Mouse (Mus musculus) heart, adult 2 months (tissue): ENCODE data around the gene Schip1. TPM values are rescaled to one million over a fixed set of nuclear protein-coding genes. Genes with fewer than 3 reads are reported as not detected.

Source experiments
- DNase-seq, 2 experiments: peaks; one replicate each; pipeline ENCODE4 v3.0.0; 2021
- H3K27ac ChIP-seq: fragments of 200-600 bp; 2 replicates; pipeline ENCODE4 v1.8.1; 2022
- H3K27me3 ChIP-seq: fragments of 200-500 bp; 2 replicates; pipeline ENCODE4 v1.6.1; 2012; ENCODE audit warnings: mild to moderate bottlenecking, low read length, inconsistent platforms, mixed read lengths; ENCODE audit not compliant: control insufficient read depth, insufficient read depth
- H3K36me3 ChIP-seq: fragments of 200-500 bp; 2 replicates; pipeline ENCODE4 v1.6.1; 2012; ENCODE audit warnings: low read length, inconsistent platforms; ENCODE audit not compliant: control insufficient read depth, insufficient read depth
- H3K4me1 ChIP-seq: fragments of 200-500 bp; 2 replicates; pipeline ENCODE4 v1.6.1; 2011; ENCODE audit warnings: low read length; ENCODE audit not compliant: control insufficient read depth, insufficient read depth
- H3K4me3 ChIP-seq: fragments of 200-600 bp; 2 replicates; pipeline ENCODE4 v1.8.1; 2022
- H3K79me2 ChIP-seq: fragments of 200-500 bp; replicated peaks from 2 replicates; pipeline ENCODE4 v1.6.1; 2012; ENCODE audit warnings: mild to moderate bottlenecking, inconsistent platforms, low read length, moderate library complexity, mixed read lengths; ENCODE audit not compliant: control insufficient read depth, insufficient read depth
- H3K9ac ChIP-seq: fragments of 200-500 bp; 2 replicates; pipeline ENCODE4 v1.6.1; 2012; ENCODE audit warnings: low read depth, mild to moderate bottlenecking, control low read depth, inconsistent platforms, low read length, mixed read lengths
- CTCF ChIP-seq: fragments of 200-600 bp; IDR thresholded peaks from 2 replicates; pipeline ENCODE4 v1.8.1; 2022; ENCODE audit warnings: antibody characterized with exemption, mild to moderate bottlenecking, moderate library complexity
- EP300 ChIP-seq: fragments of 200-500 bp; IDR thresholded peaks from 2 replicates; pipeline ENCODE4 v1.6.1; 2011; ENCODE audit warnings: low read depth, low read length, control low read depth; ENCODE audit not compliant: insufficient read depth
- POLR2A ChIP-seq: fragments of 200-500 bp; IDR thresholded peaks from 2 replicates; pipeline ENCODE4 v1.6.1; 2011; ENCODE audit warnings: mild to moderate bottlenecking, low read depth, low read length, control low read depth; ENCODE audit not compliant: insufficient read depth
- WGBS: fragments of 180-500 bp; shearing (Covaris S2); methylation state at CpG from one replicate; pipeline ENCODE4 v1.1.7; 2018; 5-methylcytosine and 5-hydroxymethylcytosine counted together
- intact Hi-C: fragments of 180-260 bp; cut with DNase I; formaldehyde crosslinking; loops from one replicate; pipeline ENCODE4 v1.15.1; 2025
- polyA plus RNA-seq: library from polyadenylated mRNA; depleted of rRNA; stranded (reverse); fragments of >200 nt; gene quantifications from 2 replicates; pipeline ENCODE4 v1.2.3, GENCODE M21; 2012
- total RNA-seq, 2 experiments: library from RNA; stranded (reverse); gene quantifications; 2 replicates each; pipeline ENCODE4 v1.2.3; 2021

Schip1 gene
- total and polyA plus RNA-seq, 3 experiments, result 44.3 to 181 (median 163) TPM

- Histone ChIP-seq H3K9ac (no peak overlapping the region), H3K79me2 (peaks cover 2% of the 10 kb centered on the region), H3K27me3 (no peaks in the 10 kb centered on the region), H3K27ac (peak overlapping the region; percentile 75; the same call in 1 of the 2 replicates), H3K4me3 (no peak overlapping the region), H3K4me1 (peaks cover 10% of the 10 kb centered on the region), H3K36me3 (peaks cover 31% of the 10 kb centered on the region)
- intact Hi-C loops, result loop anchor here (5.0 kb wide), 1 partner anchor 43 kb away; no protein-coding TSS in a partner anchor
- no peak for DNase-seq
- WGBS, result 84% methylated on average over 10 of the region's 10 CpGs
- TF ChIP-seq CTCF (no peak), POLR2A (no peak), EP300 (no peak)
Measured at GRCm38 (mm10) chr3:68604962-68605361, 540.4 kb downstream of the Schip1 start.

DNA sequence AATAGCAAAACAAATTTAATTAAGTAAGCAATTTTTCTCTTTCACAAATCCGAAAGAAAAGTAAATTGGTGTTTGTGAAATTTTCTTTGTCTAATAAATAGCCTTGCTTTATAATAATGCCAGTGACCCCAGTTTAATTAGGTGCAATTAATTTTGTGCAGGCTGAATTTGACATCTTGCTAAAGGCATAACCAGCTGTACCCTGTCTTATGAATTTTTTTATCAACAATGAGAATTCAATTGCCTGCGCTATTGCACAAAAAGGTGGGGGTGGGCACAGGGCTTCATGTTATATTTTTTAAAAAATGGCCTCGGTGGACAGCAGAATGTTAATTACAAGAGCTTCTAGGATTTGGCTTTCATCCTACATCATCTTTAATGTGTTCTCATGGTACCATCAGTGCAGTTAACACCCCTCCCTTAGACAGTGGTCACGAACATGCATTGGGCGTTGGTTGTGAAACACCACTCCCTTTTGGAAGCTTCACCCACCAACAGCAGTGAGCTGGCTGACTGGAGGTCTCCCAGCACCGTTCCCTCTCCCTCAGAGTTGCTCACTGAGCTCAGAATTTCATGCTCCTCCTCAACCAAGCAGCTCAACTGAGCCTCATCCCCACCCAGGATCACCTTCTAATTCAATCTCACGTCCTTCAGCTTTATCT lies 541.5 kb downstream of the Schip1 start:
- Histone ChIP-seq H3K4me3 (no peak overlapping the region), H3K9ac (no peak overlapping the region), H3K27ac (no peak overlapping the region), H3K27me3 (no peaks in the 10 kb centered on the region), H3K4me1 (peaks cover 12% of the 10 kb centered on the region), H3K79me2 (peaks cover 2% of the 10 kb centered on the region), H3K36me3 (peaks cover 29% of the 10 kb centered on the region)
- 79% methylated on average over 7 of the region's 7 CpGs for WGBS
- intact Hi-C loops, result loop anchor here (5.0 kb wide), 1 partner anchor 44 kb away; no protein-coding TSS in a partner anchor
- DNase-seq, result no peak
- no peak for TF ChIP-seq EP300
- no peak for TF ChIP-seq CTCF
- no peak for TF ChIP-seq POLR2A

DNA sequence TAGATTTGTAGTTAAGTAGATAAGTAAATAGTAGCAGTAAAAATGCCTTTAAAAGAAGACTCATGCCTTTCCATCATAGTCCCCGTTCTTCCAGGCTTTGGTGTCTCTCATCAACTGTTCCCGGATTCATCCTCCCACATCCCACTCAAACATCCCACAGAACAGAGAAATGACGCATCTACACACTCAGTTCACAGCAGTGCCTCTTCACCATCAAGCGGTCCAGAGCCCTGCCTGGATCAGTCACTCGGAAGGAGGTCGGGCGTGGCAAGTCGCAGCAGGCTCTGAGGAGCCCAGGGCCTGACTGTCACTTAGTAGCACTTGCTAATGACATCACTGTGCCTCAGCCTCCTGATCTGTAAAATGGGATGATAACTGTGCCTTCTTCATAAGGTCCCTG lies 542.1 kb downstream of the Schip1 start:
- Histone ChIP-seq H3K27ac (no peak overlapping the region), H3K4me1 (peaks cover 12% of the 10 kb centered on the region), H3K79me2 (peaks cover 2% of the 10 kb centered on the region), H3K4me3 (no peak overlapping the region), H3K36me3 (peaks cover 27% of the 10 kb centered on the region), H3K9ac (no peak overlapping the region), H3K27me3 (no peaks in the 10 kb centered on the region)
- WGBS, result 94% methylated on average over 8 of the region's 8 CpGs
- TF ChIP-seq POLR2A, result no peak
- no peak for TF ChIP-seq CTCF
- TF ChIP-seq EP300, result no peak
- DNase-seq, result no peak
- intact Hi-C loops, result loop anchor here (5.0 kb wide), 1 partner anchor 44 kb away; no protein-coding TSS in a partner anchor

DNA sequence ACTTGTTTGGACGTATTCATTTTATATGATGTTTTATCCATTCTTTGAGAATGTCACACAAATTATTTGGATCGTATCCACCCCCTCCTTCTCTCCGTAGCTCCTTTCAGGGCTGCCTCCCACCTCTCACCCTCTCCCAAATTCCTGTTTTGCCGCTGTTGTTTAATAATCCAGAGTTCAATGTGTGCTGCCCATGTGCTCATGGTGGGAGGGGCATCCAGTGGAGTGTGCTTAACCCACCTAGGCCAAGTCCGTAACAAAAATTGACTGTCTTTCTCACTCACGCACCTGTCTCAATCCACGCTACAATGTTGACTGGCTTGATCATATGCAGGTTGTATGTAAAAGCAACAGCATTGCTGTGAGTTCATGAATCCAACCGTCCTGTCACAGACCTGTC lies 542.7 kb downstream of the Schip1 start:
- intact Hi-C loops, result loop anchor here (5.0 kb wide), 1 partner anchor 45 kb away; no protein-coding TSS in a partner anchor

GRCm38 (mm10) chr3:68608848-68609497 lies 544.4 kb downstream of the Schip1 start:
- Histone ChIP-seq H3K4me3 (no peak overlapping the region), H3K9ac (no peak overlapping the region), H3K4me1 (peaks cover 7% of the 10 kb centered on the region; the same call in 1 of the 2 replicates), H3K36me3 (peaks cover 9% of the 10 kb centered on the region), H3K79me2 (peaks cover 2% of the 10 kb centered on the region), H3K27ac (peak overlapping the region; percentile 43), H3K27me3 (no peaks in the 10 kb centered on the region)
- WGBS, result 67% methylated on average over 19 of the region's 19 CpGs
- intact Hi-C loops, result loop anchor here (5.0 kb wide), 1 partner anchor 47 kb away; no protein-coding TSS in a partner anchor
- DNase-seq, result peak in 1 of 2 experiments; percentile 41
- TF ChIP-seq EP300, result no peak
- no peak for TF ChIP-seq POLR2A

More for the DNA sequence above, 542.7 kb downstream of the Schip1 start:
- Histone ChIP-seq H3K4me1 (peaks cover 12% of the 10 kb centered on the region), H3K27ac (no peak overlapping the region), H3K9ac (no peak overlapping the region), H3K27me3 (no peaks in the 10 kb centered on the region), H3K4me3 (no peak overlapping the region), H3K79me2 (peaks cover 2% of the 10 kb centered on the region), H3K36me3 (peaks cover 21% of the 10 kb centered on the region)
- 91% methylated on average over 8 of the region's 8 CpGs for WGBS
- no peak for DNase-seq
- no peak for TF ChIP-seq CTCF
- no peak for TF ChIP-seq POLR2A
- no peak for TF ChIP-seq EP300

- H3K4me1 ChIP-seq, result peaks cover 7% of the 10 kb centered on the region; the same call in 1 of the 2 replicates
- DNase-seq, result peak in 1 of 2 experiments; percentile 50
- peaks cover 9% of the 10 kb centered on the region for H3K36me3 ChIP-seq
- intact Hi-C loops, result no loop called here
- H3K27ac ChIP-seq, result peak overlapping the region; percentile 55
- 28% methylated on average over 6 of the region's 6 CpGs for whole genome bisulfite sequencing
- H3K79me2 ChIP-seq, result peaks cover 2% of the 10 kb centered on the region
- no peak for TF ChIP-seq POLR2A
- no peak for TF ChIP-seq CTCF
- no peak for TF ChIP-seq EP300
- no peak overlapping the region for H3K4me3 ChIP-seq
- no peaks in the 10 kb centered on the region for H3K27me3 ChIP-seq
- H3K9ac ChIP-seq, result no peak overlapping the region
Measured at GRCm38 (mm10) chr3:68610011-68610410, 545.4 kb downstream of the Schip1 start.
